Mouse (Mus musculus) frontal cortex, postnatal 36 days (tissue): ENCODE results near the gene Mipep.

Experiments
- DNase-seq, 2 experiments: peaks; one replicate each; pipeline ENCODE4 v3.0.0; 2022; ENCODE audit warnings: low spot score in 2 of 2

Gene Mipep

GRCm38 (mm10) chr14:60802026-60802425 is 17.7 kb downstream of the Mipep start:
- no peak for DNase-seq

GRCm38 (mm10) chr14:60804978-60805377 is 20.6 kb downstream of the Mipep start:
- no peak for DNase-seq

- DNase-seq = no peak
Measured at GRCm38 (mm10) chr14:60805871-60806270, 21.5 kb downstream of the Mipep start.

- DNase-seq = peak; percentile 17 to 20
Measured at GRCm38 (mm10) chr14:60806891-60807344, 22.5 kb downstream of the Mipep start.

- DNase-seq = no peak
Measured at GRCm38 (mm10) chr14:60809881-60810280, 25.5 kb downstream of the Mipep start.

GRCm38 (mm10) chr14:60811547-60811946 is 27.2 kb downstream of the Mipep start:
- no peak for DNase-seq

- no peak for DNase-seq
Measured at GRCm38 (mm10) chr14:60815098-60815497, 30.7 kb downstream of the Mipep start.

GRCm38 (mm10) chr14:60818045-60818444 is 33.7 kb downstream of the Mipep start:
- DNase-seq = no peak

GRCm38 (mm10) chr14:60830096-60830495 is 45.7 kb downstream of the Mipep start:
- no peak for DNase-seq

- no peak for DNase-seq
Measured at GRCm38 (mm10) chr14:60836709-60837108, 52.3 kb downstream of the Mipep start.

GRCm38 (mm10) chr14:60839654-60840053 is 55.3 kb downstream of the Mipep start:
- no peak for DNase-seq

GRCm38 (mm10) chr14:60841977-60842659 is 57.7 kb downstream of the Mipep start:
- peak; percentile 9 to 42 for DNase-seq

GRCm38 (mm10) chr14:60843596-60843995 is 59.2 kb downstream of the Mipep start:
- DNase-seq = no peak

- no peak for DNase-seq
Measured at GRCm38 (mm10) chr14:60845261-60846045, 61.1 kb downstream of the Mipep start.

- DNase-seq = no peak
Measured at GRCm38 (mm10) chr14:60846174-60846573, 61.8 kb downstream of the Mipep start.

- no peak for DNase-seq
Measured at GRCm38 (mm10) chr14:60848194-60848593, 63.8 kb downstream of the Mipep start.

- DNase-seq = no peak
Measured at GRCm38 (mm10) chr14:60850101-60850500, 65.7 kb downstream of the Mipep start.

- no peak for DNase-seq
Measured at GRCm38 (mm10) chr14:60851632-60852031, 67.3 kb downstream of the Mipep start.

- no peak for DNase-seq
Measured at GRCm38 (mm10) chr14:60856199-60856912, 72.0 kb downstream of the Mipep start.

- DNase-seq = no peak
Measured at GRCm38 (mm10) chr14:60856913-60857300, 72.5 kb downstream of the Mipep start.

GRCm38 (mm10) chr14:60863396-60863795 is 79.0 kb downstream of the Mipep start:
- no peak for DNase-seq

GRCm38 (mm10) chr14:60866399-60866798 is 82.0 kb downstream of the Mipep start:
- no peak for DNase-seq
